Mouse (Mus musculus) midbrain, embryonic 15.5 days (tissue): ENCODE results near the gene H3f3b. TPM values are rescaled to one million over a fixed set of nuclear protein-coding genes. Genes with fewer than 3 reads are reported as not detected.
A peak's percentile ranks its signal among the peaks of the same experiment; 100 is the strongest.

Source experiments
- ATAC-seq: fragments of 200-750 bp; cut with Nextera tagmentation; replicated peaks from 2 replicates; pipeline ENCODE4 v1.8.0; 2017; ENCODE audit warnings: moderate TSS enrichment
- H3K27ac ChIP-seq: fragments of 300-500 bp; sonication (generic); 2 replicates; pipeline ENCODE4 v1.5.1; 2015; ENCODE audit warnings: mild to moderate bottlenecking, inconsistent platforms
- H3K27me3 ChIP-seq: fragments of 300-500 bp; sonication (generic); replicated peaks from 2 replicates; pipeline ENCODE4 v1.6.1; 2015; ENCODE audit warnings: inconsistent platforms
- H3K36me3 ChIP-seq: fragments of 300-500 bp; sonication (generic); replicated peaks from 2 replicates; pipeline ENCODE4 v1.6.1; 2015; ENCODE audit warnings: inconsistent platforms
- H3K4me1 ChIP-seq: fragments of 300-500 bp; sonication (generic); 2 replicates; pipeline ENCODE4 v1.6.1; 2015; ENCODE audit warnings: inconsistent platforms
- H3K4me2 ChIP-seq: fragments of 300-500 bp; sonication (generic); 2 replicates; pipeline ENCODE4 v1.6.1; 2015; ENCODE audit warnings: inconsistent platforms, mild to moderate bottlenecking, moderate library complexity
- H3K4me3 ChIP-seq: fragments of 300-500 bp; sonication (generic); 2 replicates; pipeline ENCODE4 v1.5.1; 2015; ENCODE audit warnings: mild to moderate bottlenecking, inconsistent platforms
- H3K9ac ChIP-seq: fragments of 300-500 bp; sonication (generic); 2 replicates; pipeline ENCODE4 v1.6.1; 2015; ENCODE audit warnings: mild to moderate bottlenecking, inconsistent platforms
- H3K9me3 ChIP-seq: fragments of 300-500 bp; sonication (generic); 2 replicates; pipeline ENCODE4 v1.6.1; 2016; ENCODE audit warnings: inconsistent platforms
- WGBS: fragments of 180-500 bp; shearing (Covaris S2); methylation state at CpG from one replicate; pipeline ENCODE4 v1.1.7; 2015; ENCODE audit warnings: mixed read lengths; 5-methylcytosine and 5-hydroxymethylcytosine counted together
- polyA plus RNA-seq: library from polyadenylated mRNA; unstranded; fragments of >200 nt; fragmentation: Nextera tagmentation; extraction: Ambion mirVana; gene quantifications from 2 replicates; pipeline ENCODE4 v1.2.1, GENCODE M21; 2015

The H3f3b gene
- polyA plus RNA-seq, 1 experiment from 2014 or later: 2,119 TPM

- no peaks in the 10 kb centered on the region for H3K9me3 ChIP-seq
- H3K36me3 ChIP-seq: no peaks in the 10 kb centered on the region
- no peak for ATAC-seq
- peak overlapping the region; percentile 32 for H3K4me3 ChIP-seq
- peak overlapping the region; percentile 12; the same call in 1 of the 2 replicates for H3K9ac ChIP-seq
- peaks cover 21% of the 10 kb centered on the region for H3K4me1 ChIP-seq
- 34% methylated on average over 8 of the region's 8 CpGs for WGBS
- H3K4me2 ChIP-seq: peak overlapping the region; percentile 57
- H3K27me3 ChIP-seq: 0 out of 2 replicates have a peak, but pooled peaks cover 8% of the 10 kb centered on the region
- H3K27ac ChIP-seq: no peak overlapping the region
These were observed 23.5 kb downstream of the H3f3b start for GRCm38 (mm10) chr11:116004186-116004823.

GRCm38 (mm10) chr11:116002894-116003293 is 24.9 kb downstream of the H3f3b start:
- Histone ChIP-seq H3K27ac (no peak overlapping the region), H3K4me1 (peaks cover 21% of the 10 kb centered on the region), H3K9me3 (no peaks in the 10 kb centered on the region), H3K4me2 (no peak overlapping the region), H3K27me3 (0 out of 2 replicates have a peak, but pooled peaks cover 8% of the 10 kb centered on the region), H3K9ac (no peak overlapping the region), H3K4me3 (no peak overlapping the region), H3K36me3 (no peaks in the 10 kb centered on the region)
- ATAC-seq: no peak
- WGBS: 95% methylated on average over 3 of the region's 3 CpGs

DNA sequence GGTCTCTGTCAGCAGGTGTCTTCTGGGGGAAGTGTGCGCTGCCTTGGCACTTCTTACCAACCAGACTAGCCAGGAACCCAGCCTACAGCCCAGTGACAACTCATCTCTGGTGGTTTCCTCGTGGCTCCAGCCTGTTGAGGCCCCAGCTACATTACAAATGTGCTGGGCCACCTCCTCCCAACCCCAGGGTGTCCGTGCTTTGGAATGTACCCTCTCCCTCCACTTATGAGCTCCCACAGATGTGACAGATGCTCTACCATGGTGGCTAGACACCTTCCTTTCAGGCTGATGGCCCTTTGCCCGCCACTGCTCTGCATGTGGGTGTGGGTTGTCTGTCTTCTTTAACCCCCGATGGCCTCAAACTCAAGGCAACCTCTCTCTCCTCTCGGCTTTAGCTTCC is 26.0 kb downstream of the H3f3b start:
- 69% methylated on average over 6 of the region's 6 CpGs for WGBS
- Histone ChIP-seq H3K27ac (no peak overlapping the region), H3K4me2 (no peak overlapping the region), H3K27me3 (0 out of 2 replicates have a peak, but pooled peaks cover 8% of the 10 kb centered on the region), H3K4me1 (peaks cover 21% of the 10 kb centered on the region), H3K9me3 (no peaks in the 10 kb centered on the region), H3K36me3 (no peaks in the 10 kb centered on the region), H3K9ac (no peak overlapping the region), H3K4me3 (no peak overlapping the region)
- ATAC-seq: no peak

GRCm38 (mm10) chr11:116000607-116001006 is 27.2 kb downstream of the H3f3b start:
- H3K4me3 ChIP-seq: no peak overlapping the region
- H3K27me3 ChIP-seq: 0 out of 2 replicates have a peak, but pooled peaks cover 8% of the 10 kb centered on the region
- no peak for ATAC-seq
- H3K9me3 ChIP-seq: no peaks in the 10 kb centered on the region
- H3K36me3 ChIP-seq: no peaks in the 10 kb centered on the region
- WGBS: 28% methylated on average over 10 of the region's 10 CpGs
- H3K4me2 ChIP-seq: no peak overlapping the region
- H3K9ac ChIP-seq: no peak overlapping the region
- H3K27ac ChIP-seq: no peak overlapping the region
- peaks cover 20% of the 10 kb centered on the region for H3K4me1 ChIP-seq

- WGBS: 20% methylated on average over 14 of the region's 14 CpGs
- ATAC-seq: no peak
- Histone ChIP-seq H3K9ac (no peak overlapping the region), H3K27me3 (0 out of 2 replicates have a peak, but pooled peaks cover 8% of the 10 kb centered on the region), H3K4me1 (peaks cover 10% of the 10 kb centered on the region; the same call in 1 of the 2 replicates), H3K9me3 (no peaks in the 10 kb centered on the region), H3K4me3 (no peak overlapping the region), H3K27ac (no peak overlapping the region), H3K4me2 (no peak overlapping the region), H3K36me3 (no peaks in the 10 kb centered on the region)
These were observed 28.1 kb downstream of the H3f3b start for GRCm38 (mm10) chr11:115999538-116000143.

DNA sequence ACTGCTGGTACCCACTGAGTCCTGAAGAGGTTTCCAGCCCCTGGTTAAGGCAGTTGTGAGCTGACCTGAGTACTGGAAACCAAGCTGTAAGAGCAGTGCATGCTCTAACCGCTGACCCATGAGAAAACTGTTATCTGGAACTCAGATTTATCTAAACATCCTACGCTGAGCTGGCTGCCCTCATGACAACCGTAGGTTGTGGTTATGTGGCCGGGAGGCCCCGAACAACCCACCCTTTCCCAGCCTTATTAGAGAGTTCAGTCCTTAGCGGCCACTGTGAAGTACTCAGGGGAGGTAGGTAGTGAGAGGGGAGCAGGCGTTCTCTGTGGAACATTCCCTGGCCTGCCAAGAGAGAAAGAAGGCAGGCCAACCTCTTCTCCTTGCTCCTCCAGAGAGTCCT is 28.7 kb downstream of the H3f3b start:
- Histone ChIP-seq H3K4me3 (no peak overlapping the region), H3K4me1 (peaks cover 5% of the 10 kb centered on the region; the same call in 1 of the 2 replicates), H3K9ac (no peak overlapping the region), H3K27ac (no peak overlapping the region), H3K9me3 (no peaks in the 10 kb centered on the region), H3K27me3 (0 out of 2 replicates have a peak, but pooled peaks cover 8% of the 10 kb centered on the region), H3K4me2 (no peak overlapping the region), H3K36me3 (no peaks in the 10 kb centered on the region)
- 77% methylated on average over 7 of the region's 7 CpGs for WGBS
- no peak for ATAC-seq

DNA sequence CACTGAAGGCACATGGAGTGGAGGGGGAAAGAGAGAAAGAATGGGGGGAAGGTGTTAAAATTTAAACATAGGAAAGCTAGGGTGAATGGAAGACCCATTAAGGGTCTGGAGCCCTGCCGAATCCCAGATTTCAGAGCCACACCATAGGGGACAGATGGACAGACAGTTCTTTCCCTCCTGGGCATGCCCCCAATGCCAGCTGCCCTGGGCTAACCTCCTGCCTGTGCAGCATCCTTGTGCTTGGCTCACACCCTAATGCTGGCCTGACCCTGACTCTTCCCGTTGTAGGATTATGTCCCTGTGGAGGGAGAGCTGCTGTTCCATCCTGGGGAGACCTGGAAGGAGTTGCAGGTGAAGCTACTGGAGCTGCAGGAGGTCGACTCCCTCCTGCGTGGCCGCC is 30.1 kb downstream of the H3f3b start:
- Histone ChIP-seq H3K27ac (no peak overlapping the region), H3K27me3 (0 out of 2 replicates have a peak, but pooled peaks cover 8% of the 10 kb centered on the region), H3K4me3 (no peak overlapping the region), H3K9ac (no peak overlapping the region), H3K4me2 (no peak overlapping the region), H3K36me3 (no peaks in the 10 kb centered on the region), H3K4me1 (peaks cover 5% of the 10 kb centered on the region; the same call in 1 of the 2 replicates), H3K9me3 (no peaks in the 10 kb centered on the region)
- ATAC-seq: no peak
- WGBS: 68% methylated on average over 5 of the region's 5 CpGs

- Histone ChIP-seq H3K4me1 (peaks cover 5% of the 10 kb centered on the region; the same call in 1 of the 2 replicates), H3K4me2 (no peak overlapping the region), H3K9me3 (no peaks in the 10 kb centered on the region), H3K4me3 (no peak overlapping the region), H3K27me3 (0 out of 2 replicates have a peak, but pooled peaks cover 8% of the 10 kb centered on the region), H3K27ac (no peak overlapping the region), H3K36me3 (no peaks in the 10 kb centered on the region), H3K9ac (no peak overlapping the region)
- 75% methylated on average over 4 of the region's 4 CpGs for WGBS
- no peak for ATAC-seq
These were observed 30.7 kb downstream of the H3f3b start for GRCm38 (mm10) chr11:115997047-115997446.

DNA sequence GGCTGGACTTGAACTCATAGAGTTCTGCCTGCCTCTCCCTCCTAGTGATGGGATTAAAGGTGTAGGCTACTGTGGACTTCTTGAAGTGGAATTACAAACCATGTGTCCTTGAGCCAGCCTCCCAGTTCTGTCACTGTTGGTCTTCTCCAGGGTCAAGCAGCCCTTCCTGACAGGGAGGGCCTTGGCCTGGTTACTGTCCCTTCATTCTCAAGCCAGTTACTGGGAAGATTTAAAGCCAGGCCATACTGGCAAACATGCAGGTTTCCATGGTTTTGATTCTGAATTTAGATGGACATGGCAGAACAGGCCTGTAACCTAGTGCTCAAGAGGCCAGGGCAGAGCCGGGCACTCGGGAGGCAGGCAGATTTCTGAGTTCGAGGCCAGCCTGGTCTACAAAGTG is 32.5 kb downstream of the H3f3b start:
- no peak overlapping the region for H3K4me3 ChIP-seq
- no peak overlapping the region for H3K4me2 ChIP-seq
- peaks cover 6% of the 10 kb centered on the region; the same call in 1 of the 2 replicates for H3K27me3 ChIP-seq
- no peaks in the 10 kb centered on the region for H3K36me3 ChIP-seq
- no peak overlapping the region for H3K27ac ChIP-seq
- H3K9me3 ChIP-seq: no peaks in the 10 kb centered on the region
- peaks cover under 1% of the 10 kb centered on the region; the same call in 1 of the 2 replicates for H3K4me1 ChIP-seq
- 91% methylated on average over 3 of the region's 3 CpGs for WGBS
- H3K9ac ChIP-seq: no peak overlapping the region
- no peak for ATAC-seq

- Histone ChIP-seq H3K9me3 (no peaks in the 10 kb centered on the region), H3K4me1 (no peaks in the 10 kb centered on the region), H3K4me2 (no peak overlapping the region), H3K27ac (no peak overlapping the region), H3K36me3 (no peaks in the 10 kb centered on the region), H3K4me3 (no peak overlapping the region), H3K9ac (no peak overlapping the region), H3K27me3 (no peaks in the 10 kb centered on the region; the same call in none of the 2 replicates)
- 65% methylated on average over 4 of the region's 4 CpGs for WGBS
- ATAC-seq: no peak
These were observed 35.7 kb downstream of the H3f3b start for GRCm38 (mm10) chr11:115992098-115992497.

DNA sequence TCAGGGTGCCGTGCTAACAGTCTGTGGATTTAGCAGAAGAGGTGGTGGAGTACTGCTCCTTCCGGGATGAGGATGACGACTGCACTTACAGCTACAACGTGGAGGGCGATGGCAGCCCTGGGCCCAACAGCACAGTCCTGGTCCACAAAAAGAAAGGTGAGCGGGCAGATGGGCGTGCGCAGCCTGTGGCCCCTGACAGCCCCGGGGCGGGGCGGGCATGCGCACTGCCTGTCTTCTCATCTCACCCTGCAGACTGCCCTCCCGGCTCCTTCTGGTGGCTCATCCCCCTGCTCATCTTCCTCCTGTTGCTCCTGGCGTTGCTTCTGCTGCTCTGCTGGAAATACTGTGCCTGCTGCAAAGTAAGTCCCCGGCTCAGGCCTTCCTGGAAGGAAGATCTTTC is 38.1 kb downstream of the H3f3b start:
- H3K27me3 ChIP-seq: no peaks in the 10 kb centered on the region; the same call in none of the 2 replicates
- H3K36me3 ChIP-seq: no peaks in the 10 kb centered on the region
- H3K9ac ChIP-seq: no peak overlapping the region
- H3K4me2 ChIP-seq: no peak overlapping the region; the same call in 1 of the 2 replicates
- no peak overlapping the region for H3K27ac ChIP-seq
- WGBS: 39% methylated on average over 15 of the region's 15 CpGs
- H3K9me3 ChIP-seq: no peaks in the 10 kb centered on the region
- ATAC-seq: no peak
- no peak overlapping the region for H3K4me3 ChIP-seq
- H3K4me1 ChIP-seq: no peaks in the 10 kb centered on the region

DNA sequence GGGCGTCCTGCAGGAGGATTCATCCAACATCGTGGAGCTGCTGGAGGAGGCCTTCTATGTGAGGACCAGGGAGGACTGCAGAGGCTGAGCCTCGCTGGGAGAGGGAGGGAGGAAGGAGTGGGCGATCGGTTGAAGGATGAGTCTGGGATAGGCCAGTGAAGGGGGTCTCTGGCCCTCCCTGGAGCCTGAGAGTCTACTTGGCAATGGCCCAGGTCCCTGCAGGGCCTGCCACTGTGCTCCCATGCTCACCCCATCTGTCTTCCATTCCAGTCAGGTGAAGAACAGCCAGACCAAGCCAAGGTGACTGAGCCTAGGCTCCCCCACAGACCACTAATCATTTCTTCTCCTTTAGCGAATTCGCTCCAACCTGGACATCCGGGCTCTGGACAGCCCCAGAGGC is 44.5 kb downstream of the H3f3b start:
- H3K4me3 ChIP-seq: no peak overlapping the region
- ATAC-seq: no peak
- no peaks in the 10 kb centered on the region for H3K27me3 ChIP-seq
- no peak overlapping the region for H3K27ac ChIP-seq
- no peaks in the 10 kb centered on the region for H3K4me1 ChIP-seq
- WGBS: 84% methylated on average over 8 of the region's 8 CpGs
- no peak overlapping the region for H3K4me2 ChIP-seq
- no peak overlapping the region for H3K9ac ChIP-seq
- H3K9me3 ChIP-seq: no peaks in the 10 kb centered on the region
- no peaks in the 10 kb centered on the region for H3K36me3 ChIP-seq
